Mouse (Mus musculus) hindbrain, embryonic 14.5 days (tissue): ENCODE measurements at regions not wholly inside any gene's neighbourhood (a gene's known extent, or its start where the extent isn't known, plus 50 kb on each side); places are given as distances from the start of the nearest gene placed in this dataset.

Source experiments
- ATAC-seq: fragments of 200-750 bp; cut with Nextera tagmentation; 2 replicates; pipeline ENCODE4 v1.8.0; 2017; ENCODE audit warnings: moderate number of reproducible peaks, mild to moderate bottlenecking, moderate TSS enrichment, moderate library complexity; ENCODE audit not compliant: low FRiP score
- DNase-seq: peaks from one replicate; pipeline ENCODE4 v3.0.0-alpha.2; 2015; ENCODE audit warnings: low spot score
- H3K27ac ChIP-seq: fragments of 300-500 bp; sonication (generic); 2 replicates; pipeline ENCODE4 v1.5.1; 2014; ENCODE audit warnings: mild to moderate bottlenecking, moderate library complexity
- H3K27me3 ChIP-seq: fragments of 300-500 bp; sonication (generic); 2 replicates; pipeline ENCODE4 v1.6.1; 2014; ENCODE audit warnings: mild to moderate bottlenecking, low read length, mixed read lengths; ENCODE audit not compliant: control insufficient read depth, insufficient read depth
- H3K36me3 ChIP-seq: fragments of 300-500 bp; sonication (generic); replicated peaks from 2 replicates; pipeline ENCODE4 v1.6.1; 2014; ENCODE audit not compliant: control insufficient read depth, insufficient read depth
- H3K4me1 ChIP-seq: fragments of 300-500 bp; sonication (generic); replicated peaks from 2 replicates; pipeline ENCODE4 v1.6.1; 2014; ENCODE audit warnings: antibody characterized with exemption, low read length, mixed read lengths; ENCODE audit not compliant: control insufficient read depth, insufficient read depth
- H3K4me2 ChIP-seq: fragments of 300-500 bp; sonication (generic); replicated peaks from 2 replicates; pipeline ENCODE4 v1.6.1; 2014; ENCODE audit warnings: mild to moderate bottlenecking, moderate library complexity
- H3K4me3 ChIP-seq: fragments of 300-500 bp; sonication (generic); replicated peaks from 2 replicates; pipeline ENCODE4 v1.5.1; 2014; ENCODE audit warnings: mild to moderate bottlenecking, low read length
- H3K9ac ChIP-seq: fragments of 300-500 bp; sonication (generic); 2 replicates; pipeline ENCODE4 v1.6.1; 2014
- H3K9me3 ChIP-seq: fragments of 300-500 bp; sonication (generic); 2 replicates; pipeline ENCODE4 v1.6.1; 2016; ENCODE audit warnings: low read length; ENCODE audit not compliant: control insufficient read depth
- WGBS: fragments of 180-500 bp; shearing (Covaris S2); extraction: QIAGEN DNeasy Blood & Tissue Kit; methylation state at CpG from one replicate; pipeline ENCODE4 v1.1.7; 2014; 5-methylcytosine and 5-hydroxymethylcytosine counted together

GRCm38 (mm10) chr6:26650101-26650500 is 841.1 kb upstream of the Pot1a start:
- Histone ChIP-seq H3K4me1 (no peaks in the 10 kb centered on the region), H3K36me3 (no peaks in the 10 kb centered on the region), H3K4me3 (no peak overlapping the region), H3K27me3 (no peaks in the 10 kb centered on the region), H3K9ac (no peak overlapping the region), H3K9me3 (no peaks in the 10 kb centered on the region), H3K4me2 (no peak overlapping the region), H3K27ac (no peak overlapping the region)
- DNase-seq: peak; percentile 47
- peak; percentile 76 for ATAC-seq
- 50% methylated on average over 5 of the region's 5 CpGs for WGBS

- no peaks in the 10 kb centered on the region for H3K36me3 ChIP-seq
- no peaks in the 10 kb centered on the region for H3K9me3 ChIP-seq
- H3K27ac ChIP-seq: no peak overlapping the region
- no peak overlapping the region for H3K9ac ChIP-seq
- no peak overlapping the region for H3K4me3 ChIP-seq
- WGBS: 70% methylated on average over 1 of the region's 1 CpGs
- ATAC-seq (no peak), DNase-seq (no peak)
- no peak overlapping the region for H3K4me2 ChIP-seq
- H3K4me1 ChIP-seq: no peaks in the 10 kb centered on the region
- H3K27me3 ChIP-seq: no peaks in the 10 kb centered on the region
Measured at GRCm38 (mm10) chr6:26649514-26649913, 840.5 kb upstream of the Pot1a start.

- no peak overlapping the region for H3K4me2 ChIP-seq
- H3K4me3 ChIP-seq: no peak overlapping the region
- H3K27me3 ChIP-seq: no peaks in the 10 kb centered on the region
- DNase-seq: no peak
- WGBS: 91% methylated on average over 1 of the region's 1 CpGs
- no peaks in the 10 kb centered on the region for H3K4me1 ChIP-seq
- no peak overlapping the region for H3K9ac ChIP-seq
- no peaks in the 10 kb centered on the region for H3K9me3 ChIP-seq
- H3K36me3 ChIP-seq: no peaks in the 10 kb centered on the region
- no peak for ATAC-seq
- no peak overlapping the region for H3K27ac ChIP-seq
Measured at GRCm38 (mm10) chr6:26628479-26628878, 819.4 kb upstream of the Pot1a start.
